Mouse (Mus musculus) lung, postnatal 0 days (tissue): ENCODE results near the gene Snapc5.

Experiments
- CTCF ChIP-seq: IDR thresholded peaks from 2 replicates; pipeline ENCODE4 v1.5.1; 2016; ENCODE audit warnings: antibody characterized with exemption, mild to moderate bottlenecking
- EP300 ChIP-seq: IDR thresholded peaks from 2 replicates; pipeline ENCODE4 v1.6.1; 2016; ENCODE audit warnings: antibody characterized with exemption, mild to moderate bottlenecking, control low read depth

DNA sequence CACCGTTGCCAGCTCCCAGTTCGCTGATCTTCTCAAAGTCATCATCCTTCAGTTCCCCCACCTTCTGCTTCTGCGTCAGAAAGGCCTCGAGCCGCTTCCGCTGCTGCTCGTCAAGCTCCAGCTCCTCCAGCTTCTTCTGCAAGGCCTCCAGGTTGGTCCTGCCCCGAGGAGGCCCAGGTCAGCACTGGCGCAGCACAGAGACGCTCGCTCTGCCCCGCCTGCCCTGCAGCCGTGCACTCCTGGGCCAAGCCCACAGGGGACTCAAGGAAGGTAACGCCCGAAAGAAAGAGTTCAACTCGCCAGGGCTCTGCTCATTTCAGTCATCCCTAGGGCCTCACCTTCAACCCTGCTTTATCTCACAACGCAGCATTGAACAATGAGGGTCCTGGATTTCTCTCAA lies 35.4 kb downstream of the Snapc5 start:
- no peak for TF ChIP-seq CTCF
- TF ChIP-seq EP300: no peak
